8 mouse cellular contexts compared by ENCODE assay signal in the genomic region with DNA sequence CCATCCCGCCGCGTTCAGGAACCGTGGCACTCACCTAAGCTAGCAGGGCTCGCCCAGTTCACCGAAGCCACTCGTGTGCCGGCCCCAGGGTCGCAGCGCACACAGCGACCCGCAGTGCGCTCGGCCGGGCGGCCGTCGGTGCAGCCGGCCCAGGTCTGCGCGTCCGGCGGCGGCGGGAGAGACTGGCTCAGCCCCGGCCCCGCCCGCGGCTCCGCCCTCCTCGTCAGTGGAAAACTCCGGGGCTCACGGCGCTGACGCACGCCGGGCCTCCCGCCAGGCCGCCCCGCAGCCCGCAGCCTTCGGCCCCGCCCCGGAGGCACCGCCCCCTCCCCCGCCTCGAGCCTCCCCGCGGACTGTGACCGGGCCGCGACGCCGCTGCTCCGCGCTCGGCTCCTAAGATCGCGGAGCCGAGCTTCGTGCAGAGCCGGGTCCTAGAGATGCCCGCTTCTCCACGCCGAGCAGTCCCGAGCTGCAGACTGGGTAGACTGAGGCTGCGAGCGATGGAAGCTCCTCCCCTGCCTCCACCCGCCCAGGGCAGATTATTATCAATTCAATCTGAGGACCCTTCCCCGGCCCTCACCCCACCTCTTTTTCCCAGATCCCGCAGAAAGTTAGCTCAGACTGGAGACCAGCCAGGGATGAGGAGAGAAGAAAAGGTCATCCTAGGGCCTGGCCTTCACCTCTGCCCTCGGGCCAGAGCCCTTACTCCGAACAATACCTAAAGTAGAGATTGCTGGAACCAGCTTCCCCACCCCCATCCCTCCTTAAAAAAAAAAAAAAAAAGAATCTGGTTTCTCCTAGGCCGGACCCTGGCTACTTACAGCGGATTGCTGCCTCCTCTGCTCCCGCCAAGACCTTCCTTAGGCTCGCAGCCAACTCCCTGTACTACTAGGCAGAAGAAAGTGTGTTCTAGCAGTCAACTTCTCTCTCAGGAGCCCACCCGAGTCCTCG. TPM values are rescaled to one million over a fixed set of nuclear protein-coding genes. Genes with fewer than 3 reads are reported as not detected.
DNase-seq lines count a peak whose midpoint lies in the region; ATAC-seq and TF ChIP-seq lines count a peak whose summit lies in the region.

No protein-coding gene starts in this region.

- peak overlapping the region; percentile 79 to 99 for H3K27ac ChIP-seq in heart, embryonic 14.5 days (replicated peaks in 1 of 2; ENCODE audit: control insufficient read depth in 1 of 2, insufficient read depth in 1 of 2, low read depth in 2 of 2, low read length in 2 of 2)
- peak overlapping the region; percentile 83 for H3K27ac ChIP-seq in liver, postnatal 0 days (ENCODE audit: low read depth)
- no peak overlapping the region for H3K27ac ChIP-seq in neural tube, embryonic 13.5 days (replicated peaks)
- peak overlapping the region; percentile 93 for H3K27ac ChIP-seq in stomach, postnatal 0 days (replicated peaks)

- TF ChIP-seq POLR2A in brain, embryonic 14.5 days (IDR thresholded peaks at IDR 0.05; ENCODE audit: borderline replicate concordance, extremely low read depth, insufficient read depth, insufficient read length, poor library complexity, severe bottlenecking), result peak; percentile 47; the same call in 1 of the 2 replicates

- H3K36me3 ChIP-seq in heart, embryonic 14.5 days (ENCODE audit: control insufficient read depth, insufficient read depth, low read length), result no peaks in the 10 kb centered on the region
- H3K36me3 ChIP-seq in liver, postnatal 0 days (replicated peaks; ENCODE audit: insufficient read depth, low read length), result no peaks in the 10 kb centered on the region
- no peaks in the 10 kb centered on the region for H3K36me3 ChIP-seq in neural tube, embryonic 13.5 days
- no peaks in the 10 kb centered on the region for H3K36me3 ChIP-seq in stomach, postnatal 0 days (ENCODE audit: control insufficient read depth, insufficient read depth, low read length)

- peak; percentile 19 for ATAC-seq in CD4-positive, CD25-positive, alpha-beta regulatory T cell, adult 4 months
- peak; percentile 61 for ATAC-seq in erythroid progenitor cell, adult 5-6 weeks (replicated peaks; ENCODE audit: low FRiP score, poor library complexity, severe bottlenecking)
- peak; percentile 78 for ATAC-seq in heart, embryonic 14.5 days (ENCODE audit: insufficient number of reproducible peaks, insufficient read depth, low FRiP score, low read depth)
- peak; percentile 77 for ATAC-seq in liver, postnatal 0 days
- peak; percentile 67 for ATAC-seq in neural tube, embryonic 13.5 days (ENCODE audit: low read depth)
- peak; percentile 86 for ATAC-seq in stomach, postnatal 0 days (ENCODE audit: low FRiP score, low TSS enrichment)

- peak overlapping the region; percentile 96 for H3K4me2 ChIP-seq in heart, embryonic 14.5 days (ENCODE audit: low read length)
- H3K4me2 ChIP-seq in liver, postnatal 0 days (ENCODE audit: low read depth, low read length), result peak overlapping the region; percentile 79
- H3K4me2 ChIP-seq in neural tube, embryonic 13.5 days, result peak overlapping the region; percentile 87
- H3K4me2 ChIP-seq in stomach, postnatal 0 days (replicated peaks; ENCODE audit: low read depth), result peak overlapping the region; percentile 72

- WGBS in heart, embryonic 14.5 days, result under 1% methylated on average over 49 of the region's 79 CpGs
- WGBS in liver, postnatal 0 days (ENCODE audit: insufficient replicate concordance), result 4% methylated on average over 45 of the region's 79 CpGs
- WGBS in neural tube, embryonic 13.5 days, result 1% methylated on average over 75 of the region's 79 CpGs
- 3% methylated on average over 49 of the region's 79 CpGs for WGBS in stomach, postnatal 0 days

- DNase-seq in brain, embryonic 14.5 days (ENCODE audit: low read depth), result peak; percentile 84
- peak; percentile 97 for DNase-seq in kidney, postnatal 10 days
- DNase-seq in liver, postnatal 0 days, result peak; percentile 93
- DNase-seq in stomach, postnatal 0 days (ENCODE audit: low spot score), result peak; percentile 96

- H3K9ac ChIP-seq in heart, embryonic 14.5 days (ENCODE audit: low read length), result peak overlapping the region; percentile 87
- H3K9ac ChIP-seq in liver, postnatal 0 days (replicated peaks), result peak overlapping the region; percentile 86
- peak overlapping the region; percentile 75 for H3K9ac ChIP-seq in neural tube, embryonic 13.5 days
- H3K9ac ChIP-seq in stomach, postnatal 0 days (ENCODE audit: low read length), result peak overlapping the region; percentile 92

- peaks cover 38 to 47% of the 10 kb centered on the region in 2 experiments for H3K4me1 ChIP-seq in heart, embryonic 14.5 days (ENCODE audit: control insufficient read depth in 2 of 2, insufficient read depth in 2 of 2, low read length in 2 of 2)
- H3K4me1 ChIP-seq in liver, postnatal 0 days (ENCODE audit: insufficient read depth), result peaks cover 32% of the 10 kb centered on the region
- peaks cover 45% of the 10 kb centered on the region for H3K4me1 ChIP-seq in neural tube, embryonic 13.5 days (replicated peaks)
- peaks cover 7% of the 10 kb centered on the region; the same call in 1 of the 2 replicates for H3K4me1 ChIP-seq in stomach, postnatal 0 days (replicated peaks; ENCODE audit: control insufficient read depth, insufficient read depth)

- H3K27me3 ChIP-seq in heart, embryonic 14.5 days (ENCODE audit: control insufficient read depth, insufficient read depth, low read length), result no peaks in the 10 kb centered on the region
- H3K27me3 ChIP-seq in liver, postnatal 0 days (ENCODE audit: insufficient read depth, low read length), result 0 out of 2 replicates have a peak, but pooled peaks cover 2% of the 10 kb centered on the region
- peaks cover 32% of the 10 kb centered on the region for H3K27me3 ChIP-seq in neural tube, embryonic 13.5 days
- H3K27me3 ChIP-seq in stomach, postnatal 0 days (ENCODE audit: control insufficient read depth, insufficient read depth, low read length), result no peaks in the 10 kb centered on the region

- peak overlapping the region; percentile 87 to 90 for H3K4me3 ChIP-seq in heart, embryonic 14.5 days (ENCODE audit: control insufficient read depth in 1 of 2, insufficient read depth in 1 of 2, low read depth in 1 of 2, low read length in 2 of 2)
- peak overlapping the region; percentile 77 for H3K4me3 ChIP-seq in liver, postnatal 0 days (ENCODE audit: low read depth, low read length)
- peak overlapping the region; percentile 60 for H3K4me3 ChIP-seq in neural tube, embryonic 13.5 days
- peak overlapping the region; percentile 75 for H3K4me3 ChIP-seq in stomach, postnatal 0 days (ENCODE audit: low read depth, low read length)

- no peaks in the 10 kb centered on the region for H3K9me3 ChIP-seq in heart, embryonic 14.5 days (ENCODE audit: control insufficient read depth, low read length)
- no peaks in the 10 kb centered on the region for H3K9me3 ChIP-seq in liver, postnatal 0 days (ENCODE audit: low read length)
- H3K9me3 ChIP-seq in neural tube, embryonic 13.5 days, result no peaks in the 10 kb centered on the region
- no peaks in the 10 kb centered on the region for H3K9me3 ChIP-seq in stomach, postnatal 0 days (ENCODE audit: control insufficient read depth, low read length)

- no peak for TF ChIP-seq CTCF in brain, embryonic 14.5 days (IDR thresholded peaks at IDR 0.05; ENCODE audit: borderline replicate concordance, extremely low read depth, insufficient read depth, insufficient read length)
- no peak for TF ChIP-seq CTCF in liver, postnatal 0 days (IDR thresholded peaks at IDR 0.05; ENCODE audit: low read depth)
- TF ChIP-seq CTCF in stomach, postnatal 0 days (IDR thresholded peaks at IDR 0.05; ENCODE audit: low read depth), result peak; percentile 10; the same call in 1 of the 2 replicates

- no peak for TF ChIP-seq EP300 in liver, postnatal 0 days (IDR thresholded peaks at IDR 0.05; ENCODE audit: low read depth)
- no peak for TF ChIP-seq EP300 in stomach, postnatal 0 days (optimal IDR thresholded peaks at IDR 0.05)

RNA-seq across cellular contexts. Expression of a gene that starts 0.6 kb away (rescaled TPM):
- 10 to 100 TPM; 22.7 to 89.4 TPM for polyA plus RNA-seq in CD4-positive, CD25-positive, alpha-beta regulatory T cell, adult 4 months (2017; shearing (Covaris generic))
- 3.4 and 4.9 TPM in 2 replicates for polyA plus RNA-seq in brain, embryonic 14.5 days (2012; rRNA removed)
- total RNA-seq in erythroid progenitor cell, adult 5-6 weeks (2015; ENCODE audit: low replicate concordance), result 2.1 and 2.2 TPM in 2 replicates
- 1.4 and 3.0 TPM in 2 replicates for total RNA-seq in erythroid progenitor cell, adult 5-6 weeks (2017; ENCODE audit: low replicate concordance)
- 1.7 and 3.2 TPM in 2 replicates for polyA plus RNA-seq in heart, embryonic 14.5 days (2014; fragmentation: Nextera tagmentation; extraction: Ambion mirVana)
- 2.9 and 3.4 TPM in 2 replicates for polyA plus RNA-seq in liver, postnatal 0 days (2015; fragmentation: Nextera tagmentation; extraction: Ambion mirVana)
- polyA plus RNA-seq in neural tube, embryonic 13.5 days (2015; fragmentation: Nextera tagmentation; extraction: Ambion mirVana), result 1.0 and 1.8 TPM in 2 replicates
- polyA plus RNA-seq in stomach, postnatal 0 days (2015; fragmentation: Nextera tagmentation; extraction: Ambion mirVana), result 5.5 and 5.6 TPM in 2 replicates

RNA-seq across cellular contexts. Expression of a gene that starts 39.5 kb away (rescaled TPM):
- polyA plus RNA-seq in CD4-positive, CD25-positive, alpha-beta regulatory T cell, adult 4 months (2017; shearing (Covaris generic)), result not detected
- 0.01 TPM in 1 of 2 replicates, not detected in the other for polyA plus RNA-seq in brain, embryonic 14.5 days (2012; rRNA removed)
- total RNA-seq in erythroid progenitor cell, adult 5-6 weeks (2015; ENCODE audit: low replicate concordance), result not detected in 2 replicates
- total RNA-seq in erythroid progenitor cell, adult 5-6 weeks (2017; ENCODE audit: low replicate concordance), result not detected in 2 replicates
- 57.1 and 59.9 TPM in 2 replicates for polyA plus RNA-seq in heart, embryonic 14.5 days (2014; fragmentation: Nextera tagmentation; extraction: Ambion mirVana)
- polyA plus RNA-seq in liver, postnatal 0 days (2015; fragmentation: Nextera tagmentation; extraction: Ambion mirVana), result 0.13 TPM in 2 replicates
- polyA plus RNA-seq in neural tube, embryonic 13.5 days (2015; fragmentation: Nextera tagmentation; extraction: Ambion mirVana), result 0.06 and 0.17 TPM in 2 replicates
- 0.05 and 0.11 TPM in 2 replicates for polyA plus RNA-seq in stomach, postnatal 0 days (2015; fragmentation: Nextera tagmentation; extraction: Ambion mirVana)

RNA-seq across cellular contexts. Expression of a gene that starts 46.5 kb away (rescaled TPM):
- under 1 TPM in 1 of 2 experiments, not detected in 1; 0.15 TPM for polyA plus RNA-seq in CD4-positive, CD25-positive, alpha-beta regulatory T cell, adult 4 months (2017; shearing (Covaris generic))
- 1.1 and 2.1 TPM in 2 replicates for polyA plus RNA-seq in brain, embryonic 14.5 days (2012; rRNA removed)
- 2.1 TPM in 1 of 2 replicates, not detected in the other for total RNA-seq in erythroid progenitor cell, adult 5-6 weeks (2015; ENCODE audit: low replicate concordance)
- total RNA-seq in erythroid progenitor cell, adult 5-6 weeks (2017; ENCODE audit: low replicate concordance), result 1.5 TPM in 1 of 2 replicates, not detected in the other
- 0.07 and 0.49 TPM in 2 replicates for polyA plus RNA-seq in heart, embryonic 14.5 days (2014; fragmentation: Nextera tagmentation; extraction: Ambion mirVana)
- polyA plus RNA-seq in liver, postnatal 0 days (2015; fragmentation: Nextera tagmentation; extraction: Ambion mirVana), result 0.09 and 0.22 TPM in 2 replicates
- polyA plus RNA-seq in neural tube, embryonic 13.5 days (2015; fragmentation: Nextera tagmentation; extraction: Ambion mirVana), result 0.36 and 0.39 TPM in 2 replicates
- polyA plus RNA-seq in stomach, postnatal 0 days (2015; fragmentation: Nextera tagmentation; extraction: Ambion mirVana), result 0.04 TPM in 2 replicates

RNA-seq across cellular contexts. Expression of a gene that starts 46.5 kb away (rescaled TPM):
- polyA plus RNA-seq in CD4-positive, CD25-positive, alpha-beta regulatory T cell, adult 4 months (2017; shearing (Covaris generic)), result 1 to 10 TPM; 3.6 to 7.5 TPM
- 22.5 and 23.2 TPM in 2 replicates for polyA plus RNA-seq in brain, embryonic 14.5 days (2012; rRNA removed)
- 2.5 and 4.2 TPM in 2 replicates for total RNA-seq in erythroid progenitor cell, adult 5-6 weeks (2015; ENCODE audit: low replicate concordance)
- 0.90 and 2.3 TPM in 2 replicates for total RNA-seq in erythroid progenitor cell, adult 5-6 weeks (2017; ENCODE audit: low replicate concordance)
- 19.5 and 23.2 TPM in 2 replicates for polyA plus RNA-seq in heart, embryonic 14.5 days (2014; fragmentation: Nextera tagmentation; extraction: Ambion mirVana)
- polyA plus RNA-seq in liver, postnatal 0 days (2015; fragmentation: Nextera tagmentation; extraction: Ambion mirVana), result 6.8 and 8.8 TPM in 2 replicates
- 20.9 and 22.9 TPM in 2 replicates for polyA plus RNA-seq in neural tube, embryonic 13.5 days (2015; fragmentation: Nextera tagmentation; extraction: Ambion mirVana)
- 17.8 and 18.8 TPM in 2 replicates for polyA plus RNA-seq in stomach, postnatal 0 days (2015; fragmentation: Nextera tagmentation; extraction: Ambion mirVana)

Comparison
In these comparisons a context has a peak if more than half of its experiments do, and no peak if none do; other contexts are left out.
1. ATAC-seq: peak in every context shown above with its lines; median percentile 86 in stomach, postnatal 0 days; 78 in heart, embryonic 14.5 days; 77 in liver, postnatal 0 days; 67 in neural tube, embryonic 13.5 days; 61 in erythroid progenitor cell, adult 5-6 weeks; 19 in CD4-positive, CD25-positive, alpha-beta regulatory T cell, adult 4 months.
2. RNA of a gene that starts 39.5 kb away (polyA plus RNA-seq): 57.1 to 59.9 TPM in heart, embryonic 14.5 days; 0.13 TPM in liver, postnatal 0 days, 0.06 to 0.17 TPM in neural tube, embryonic 13.5 days, 0.05 to 0.11 TPM in stomach, postnatal 0 days, not detected in CD4-positive, CD25-positive, alpha-beta regulatory T cell, adult 4 months and 0.01 TPM in brain, embryonic 14.5 days; every median in the first group is over 10 times any median in the second.
3. Peak in every context shown above with its lines, with median percentiles within 50 percentile points of each other: DNase-seq, H3K4me2 ChIP-seq, H3K4me3 ChIP-seq and H3K9ac ChIP-seq.